Mouse (Mus musculus): ENCODE results near the gene Olfr629. TPM values are rescaled to one million over a fixed set of nuclear protein-coding genes. Genes with fewer than 3 reads are reported as not detected.
"Not testable (repeated sequence)": the region's sequence is repeated elsewhere in the genome, so short reads cannot be mapped to it uniquely, and the experiment has no call there.

Olfr629 gene
- total RNA-seq (2017) = 0.39 TPM in 1 of 3 replicates, not detected in the others

DNA sequence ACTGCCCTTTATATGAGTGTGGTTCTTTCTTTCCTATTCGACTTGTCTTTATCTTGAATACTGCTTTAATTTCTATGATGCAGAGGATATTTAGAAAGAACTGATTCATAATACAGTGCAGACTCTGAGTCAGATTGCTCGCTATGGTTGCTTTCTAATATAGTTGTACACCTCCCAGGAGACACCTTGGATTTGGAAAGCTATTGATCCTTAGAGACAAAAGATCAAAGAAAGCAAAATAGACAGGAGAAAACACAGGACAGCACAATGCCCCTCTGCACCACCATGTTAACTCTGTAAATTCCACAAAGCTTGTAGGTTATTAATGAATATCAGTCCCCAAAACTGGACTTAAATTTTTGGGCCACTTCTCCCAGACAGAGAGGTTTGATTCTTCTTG, at the start of gene Olfr629:
Olfr629 (minus strand) TSS at position 101 of the 400 bp plus-strand sequence.
- ATAC-seq (replicated peaks; ENCODE audit: insufficient number of reproducible peaks, low FRiP score, low TSS enrichment, poor library complexity, severe bottlenecking) = no peak

DNA sequence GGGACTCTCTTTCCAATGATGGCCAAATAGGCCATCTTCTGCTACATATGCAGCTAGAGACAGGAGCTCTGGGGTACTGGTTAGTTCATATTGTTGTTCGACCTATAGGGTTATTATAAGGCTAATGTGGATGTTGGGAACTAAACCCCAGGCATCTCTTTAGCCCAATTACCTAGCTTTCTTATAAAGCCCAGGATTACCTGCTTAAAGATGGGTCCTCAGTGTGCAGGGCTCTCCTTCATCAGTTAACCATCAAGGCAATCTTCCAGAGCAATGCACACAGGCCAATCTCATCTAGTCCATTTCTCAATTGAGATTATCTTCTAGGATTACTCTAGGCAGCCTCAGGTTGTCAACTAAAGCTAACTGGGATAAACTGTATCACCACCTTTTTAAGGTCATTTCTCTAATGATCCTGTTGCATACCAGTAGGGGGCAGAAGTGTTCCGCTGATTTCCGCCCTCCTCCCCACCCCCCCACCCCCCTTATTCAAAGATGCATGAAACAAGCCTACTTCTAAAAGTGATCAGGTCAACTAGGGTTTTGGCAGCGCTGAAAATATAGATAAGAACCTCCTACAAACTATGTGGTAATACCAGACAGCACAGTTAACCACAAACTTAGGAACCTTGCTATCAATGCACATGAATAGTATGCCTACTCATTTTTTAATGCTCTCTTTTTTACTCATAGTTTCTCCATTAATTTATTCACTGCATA, 48.1 kb upstream of the Olfr629 start:
- ATAC-seq (replicated peaks; ENCODE audit: insufficient number of reproducible peaks, low FRiP score, low TSS enrichment, poor library complexity, severe bottlenecking) = no peak

DNA sequence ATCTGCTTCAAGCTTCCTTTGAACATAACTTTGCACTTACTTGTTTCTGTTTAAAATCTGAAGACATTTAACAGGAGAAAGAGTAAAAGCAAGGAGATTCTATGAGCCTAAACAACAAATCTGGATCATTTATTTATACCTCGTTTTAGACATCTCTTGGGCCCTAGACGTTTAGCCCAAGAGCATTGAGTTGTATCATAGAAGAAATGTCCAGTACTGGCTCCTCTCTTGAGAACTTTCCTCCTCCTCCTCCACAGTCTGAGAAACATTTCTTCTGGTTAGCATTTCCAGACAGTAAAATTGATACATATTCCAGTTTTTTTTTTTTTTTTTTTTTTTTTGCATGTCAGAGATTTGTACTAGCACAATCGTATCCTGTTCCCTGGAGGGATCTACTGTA, 47.0 kb upstream of the Olfr629 start, which contains the start of gene Olfr67:
Olfr67 (minus strand) TSS at position 101 of the 400 bp plus-strand sequence.
- no peak for ATAC-seq (replicated peaks; ENCODE audit: insufficient number of reproducible peaks, low FRiP score, low TSS enrichment, poor library complexity, severe bottlenecking)

DNA sequence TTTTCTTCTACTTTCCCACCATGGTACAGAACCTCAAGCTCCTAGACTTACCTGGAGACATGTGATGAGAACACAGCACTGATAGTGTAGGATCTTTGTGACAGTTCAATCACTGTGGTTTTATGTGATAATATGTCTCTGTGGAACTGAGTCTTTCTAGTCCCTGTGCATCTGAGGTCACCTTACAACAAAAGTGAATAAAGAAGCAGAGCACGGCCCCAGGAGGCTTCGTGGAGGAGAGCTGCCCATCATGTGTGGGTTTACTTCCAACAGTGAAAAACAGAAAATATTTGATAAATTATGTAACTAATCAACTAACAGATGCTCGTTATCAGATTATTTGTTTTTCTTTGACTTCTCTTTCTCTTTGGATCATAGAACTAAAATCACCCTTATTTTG, 34.9 kb upstream of the Olfr629 start, which contains the start of gene Olfr68:
Olfr68 (minus strand) TSS at position 101 of the 400 bp plus-strand sequence.
- no peak for ATAC-seq (replicated peaks; ENCODE audit: insufficient number of reproducible peaks, low FRiP score, low TSS enrichment, poor library complexity, severe bottlenecking)

DNA sequence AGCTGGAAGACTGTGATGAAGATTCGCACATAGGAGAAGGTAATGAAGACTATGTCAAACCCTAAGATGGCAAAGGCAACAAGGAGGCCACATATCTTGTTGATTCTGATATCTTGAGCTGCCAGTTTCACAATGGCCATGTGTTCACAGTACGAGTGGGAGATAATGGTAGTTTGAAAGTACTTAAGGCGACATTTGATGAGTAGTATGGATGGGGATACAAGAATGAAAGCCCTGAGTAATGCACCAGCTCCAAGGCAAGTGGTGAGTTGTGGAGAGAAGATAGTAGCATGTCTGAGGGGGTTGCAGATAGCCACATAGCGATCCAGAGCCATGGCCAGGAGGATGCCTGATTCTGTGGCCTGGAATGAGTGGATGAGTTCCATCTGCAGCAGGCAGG, 32.9 kb upstream of the Olfr629 start:
- ATAC-seq (replicated peaks; ENCODE audit: insufficient number of reproducible peaks, low FRiP score, low TSS enrichment, poor library complexity, severe bottlenecking) = not testable (repeated sequence)

DNA sequence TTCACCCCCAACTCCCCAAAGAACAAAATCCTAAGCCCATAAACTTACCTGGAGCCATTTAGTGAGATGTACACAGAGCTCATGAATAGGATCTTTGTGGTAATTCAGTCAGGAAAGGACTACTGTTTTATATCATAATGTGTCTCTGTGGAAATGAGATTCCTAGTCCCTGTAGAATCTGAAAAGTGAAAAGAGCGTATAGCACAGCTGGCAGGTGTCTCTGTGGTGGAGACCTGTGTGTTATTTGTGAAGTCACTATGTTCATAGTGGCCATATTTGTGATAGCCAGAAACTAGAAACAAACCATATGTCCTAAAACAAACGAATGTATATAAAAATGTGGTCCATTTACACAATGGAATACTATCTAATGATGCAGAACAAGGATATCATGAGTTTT, 26.8 kb upstream of the Olfr629 start, which contains the start of gene Olfr69:
Olfr69 (minus strand) TSS at position 101 of the 400 bp plus-strand sequence.
- no peak for ATAC-seq (replicated peaks; ENCODE audit: insufficient number of reproducible peaks, low FRiP score, low TSS enrichment, poor library complexity, severe bottlenecking)

DNA sequence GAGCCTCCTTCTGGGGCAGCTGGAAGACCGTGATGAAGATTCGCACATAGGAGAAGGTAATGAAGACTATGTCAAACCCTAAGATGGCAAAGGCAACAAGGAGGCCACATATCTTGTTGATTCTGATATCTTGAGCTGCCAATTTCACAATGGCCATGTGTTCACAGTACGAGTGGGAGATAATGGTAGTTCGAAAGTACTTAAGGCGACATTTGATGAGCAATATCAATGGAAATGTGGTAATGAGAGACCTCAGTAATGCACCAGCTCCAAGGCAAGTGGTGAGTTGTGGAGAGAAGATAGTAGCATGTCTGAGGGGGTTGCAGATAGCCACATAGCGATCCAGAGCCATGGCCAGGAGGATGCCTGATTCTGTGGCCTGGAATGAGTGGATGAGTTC, 22.9 kb upstream of the Olfr629 start:
- ATAC-seq (replicated peaks; ENCODE audit: insufficient number of reproducible peaks, low FRiP score, low TSS enrichment, poor library complexity, severe bottlenecking) = not testable (repeated sequence)

DNA sequence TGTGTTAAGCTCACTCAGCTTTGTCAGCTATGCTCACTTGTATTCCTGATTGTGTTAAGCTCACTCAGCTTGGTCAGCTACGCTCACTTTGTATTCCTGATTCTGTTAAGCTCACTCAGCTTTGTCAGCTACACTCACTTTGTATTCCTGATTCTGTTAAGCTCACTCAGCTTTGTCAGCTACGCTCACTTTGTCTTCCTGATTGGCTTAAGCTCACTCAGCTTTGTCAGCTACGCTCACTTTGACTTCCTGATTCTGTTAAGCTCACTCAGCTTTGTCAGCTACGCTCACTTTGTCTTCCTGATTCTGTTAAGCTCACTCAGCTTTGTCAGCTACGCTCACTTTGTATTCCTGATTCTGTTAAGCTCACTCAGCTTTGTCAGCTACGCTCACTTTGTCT, 17.5 kb upstream of the Olfr629 start:
- not testable (repeated sequence) for ATAC-seq (replicated peaks; ENCODE audit: insufficient number of reproducible peaks, low FRiP score, low TSS enrichment, poor library complexity, severe bottlenecking)

DNA sequence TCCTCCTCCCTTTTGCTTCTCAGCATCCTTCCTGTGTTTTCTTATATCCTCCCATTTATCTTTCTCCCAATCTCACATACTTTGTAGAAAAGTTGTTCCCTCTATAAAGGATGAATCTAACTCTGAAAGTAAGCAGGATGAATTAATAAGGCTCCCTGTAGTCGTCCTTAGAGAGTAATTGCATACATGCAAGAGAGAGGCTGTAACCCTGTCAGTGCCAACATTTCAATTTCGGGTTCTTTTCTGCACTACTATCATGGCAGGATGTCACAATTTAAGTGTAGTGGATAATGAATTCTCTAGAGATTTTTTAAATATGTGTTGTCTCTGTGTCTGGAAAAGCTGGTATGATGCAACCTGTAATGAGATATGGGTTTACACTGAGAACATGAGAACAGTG, 12.5 kb upstream of the Olfr629 start, which contains the start of gene Olfr630:
Olfr630 (minus strand) TSS at position 101 of the 400 bp plus-strand sequence.
- ATAC-seq (replicated peaks; ENCODE audit: insufficient number of reproducible peaks, low FRiP score, low TSS enrichment, poor library complexity, severe bottlenecking) = no peak

DNA sequence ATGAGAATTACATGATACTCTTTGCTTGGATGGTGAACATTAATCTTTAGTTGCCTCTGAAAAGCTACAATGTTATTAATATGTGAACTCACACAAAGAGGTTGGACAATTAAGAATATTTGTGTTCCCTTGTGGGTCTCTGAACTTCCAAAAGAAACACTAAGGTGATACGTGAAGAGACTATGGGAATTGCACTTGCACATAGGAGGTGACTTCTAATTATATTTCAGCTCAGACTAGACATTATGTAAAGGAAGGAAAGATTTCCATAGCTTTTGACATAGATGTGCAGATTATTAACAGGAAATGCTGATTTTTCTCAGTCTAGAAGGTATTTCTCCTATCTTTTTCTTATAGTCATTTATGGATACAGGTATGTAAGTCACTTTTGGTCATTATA, 14.7 kb downstream of the Olfr629 start, which contains the start of gene Olfr628:
Olfr628 (plus strand) TSS at position 301 of the 400 bp plus-strand sequence.
- ATAC-seq (replicated peaks; ENCODE audit: insufficient number of reproducible peaks, low FRiP score, low TSS enrichment, poor library complexity, severe bottlenecking) = no peak

DNA sequence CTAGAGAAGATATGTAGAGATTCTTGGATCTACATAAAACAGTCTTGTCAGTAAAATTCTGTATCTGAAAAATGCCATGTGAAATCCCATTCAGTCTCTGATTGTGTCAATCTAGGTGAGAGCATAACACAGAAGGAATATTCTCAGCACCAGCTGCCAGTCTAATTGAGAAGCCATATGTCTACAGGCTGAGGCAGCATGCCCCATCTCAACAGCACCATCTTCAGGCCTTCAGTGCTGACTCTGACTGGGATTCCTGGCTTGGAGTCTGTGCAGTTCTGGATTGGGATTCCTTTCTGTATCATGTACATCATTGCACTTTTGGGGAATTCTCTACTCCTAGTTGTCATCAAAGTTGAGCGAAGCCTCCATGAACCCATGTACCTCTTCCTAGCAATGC, 28.3 kb downstream of the Olfr629 start:
- ATAC-seq (replicated peaks; ENCODE audit: insufficient number of reproducible peaks, low FRiP score, low TSS enrichment, poor library complexity, severe bottlenecking) = not testable (repeated sequence)

DNA sequence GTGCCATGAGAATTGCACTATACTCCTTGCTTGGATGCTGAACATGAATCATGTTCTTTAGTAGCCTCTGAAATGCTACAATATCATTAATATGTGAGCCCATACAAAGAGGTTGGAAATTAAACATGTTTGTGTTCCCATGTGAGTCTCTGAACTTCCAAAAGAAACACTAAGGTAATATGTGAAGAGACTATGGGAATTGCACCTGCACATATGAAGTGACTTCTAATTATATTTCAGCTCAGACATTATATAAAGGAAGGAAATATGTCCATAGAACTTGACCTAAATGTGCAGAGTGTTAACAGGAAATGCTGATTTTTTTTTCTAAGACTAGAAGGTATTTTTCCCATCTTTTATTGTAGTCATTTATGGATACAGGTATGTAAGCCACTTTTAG, 30.4 kb downstream of the Olfr629 start, which contains the start of gene Olfr243:
Olfr243 (plus strand) TSS at position 301 of the 400 bp plus-strand sequence.
- ATAC-seq (replicated peaks; ENCODE audit: insufficient number of reproducible peaks, low FRiP score, low TSS enrichment, poor library complexity, severe bottlenecking) = no peak

DNA sequence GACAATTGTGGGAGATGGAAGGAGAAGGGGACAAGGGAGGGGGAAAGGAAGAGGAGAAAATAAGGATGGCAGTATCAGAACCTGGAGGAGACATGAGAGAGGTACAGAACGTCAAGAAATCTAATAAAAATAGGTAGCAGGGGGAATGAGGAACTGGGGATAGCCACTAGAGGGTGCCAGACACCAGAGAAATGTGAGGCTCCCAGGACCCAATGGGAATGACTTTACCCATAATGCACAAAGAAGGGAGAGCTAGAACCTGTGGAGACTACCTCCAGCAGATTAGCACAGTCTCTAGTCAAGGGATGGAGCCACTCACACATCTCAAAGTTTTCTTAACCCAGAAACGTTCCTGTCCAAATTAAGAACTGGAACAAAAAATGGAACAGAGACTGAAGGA, 32.7 kb downstream of the Olfr629 start:
- ATAC-seq (replicated peaks; ENCODE audit: insufficient number of reproducible peaks, low FRiP score, low TSS enrichment, poor library complexity, severe bottlenecking) = no peak

DNA sequence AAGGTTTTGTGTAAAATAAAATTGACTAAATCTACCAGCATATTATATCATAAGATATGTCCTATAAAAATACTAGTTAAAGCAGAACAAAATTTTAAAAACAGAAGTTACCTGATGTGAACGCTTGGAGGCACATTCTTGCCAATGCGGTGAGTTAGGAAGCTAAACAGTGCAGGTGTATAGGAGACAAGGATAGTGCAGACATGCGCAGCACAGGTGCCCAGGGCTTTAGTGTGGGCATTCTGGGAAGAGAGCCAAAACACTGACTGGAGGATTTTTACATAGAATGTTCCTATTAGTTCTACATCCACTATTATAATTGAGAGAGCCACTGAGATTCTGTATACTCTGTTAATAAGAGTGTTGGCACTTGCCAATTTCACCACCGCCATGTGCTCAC, 45.3 kb downstream of the Olfr629 start:
- no peak for ATAC-seq (replicated peaks; ENCODE audit: insufficient number of reproducible peaks, low FRiP score, low TSS enrichment, poor library complexity, severe bottlenecking)

Other genes with a start within 250 kb of the Olfr629 start
- not detected in 3 replicates for gene Olfr609, start 246.9 kb downstream of the Olfr629 start, total RNA-seq (2017)
- not detected in 3 replicates for gene Olfr610, start 232.8 kb downstream of the Olfr629 start, total RNA-seq (2017)
- not detected in 3 replicates for gene Olfr611, start 224.1 kb downstream of the Olfr629 start, total RNA-seq (2017)
- gene Olfr612, start 202.2 kb downstream of the Olfr629 start, total RNA-seq (2017) = not detected in 3 replicates
- gene Olfr613, start 196.9 kb downstream of the Olfr629 start, total RNA-seq (2017) = not detected in 3 replicates
- gene Olfr615, start 188.9 kb downstream of the Olfr629 start, total RNA-seq (2017) = not detected in 3 replicates
- not detected in 3 replicates for gene Olfr616, start 175.8 kb downstream of the Olfr629 start, total RNA-seq (2017)
- gene Olfr617, start 171.9 kb downstream of the Olfr629 start, total RNA-seq (2017) = not detected in 3 replicates
- gene Olfr618, start 154.8 kb downstream of the Olfr629 start, total RNA-seq (2017) = not detected in 3 replicates
- not detected in 3 replicates for gene Olfr619, start 144.4 kb downstream of the Olfr629 start, total RNA-seq (2017)
- gene Olfr620, start 132.4 kb downstream of the Olfr629 start, total RNA-seq (2017) = not detected in 3 replicates
- gene Olfr622, start 102.2 kb downstream of the Olfr629 start, total RNA-seq (2017) = not detected in 3 replicates
- gene Olfr623, start 81.2 kb downstream of the Olfr629 start, total RNA-seq (2017) = not detected in 3 replicates
- not detected in 3 replicates for gene Olfr624, start 73.8 kb downstream of the Olfr629 start, total RNA-seq (2017)
- gene Olfr625-ps1, start 62.2 kb downstream of the Olfr629 start, total RNA-seq (2017) = not detected in 3 replicates
- gene Olfr243, start 30.3 kb downstream of the Olfr629 start, total RNA-seq (2017) = not detected in 3 replicates
- not detected in 3 replicates for gene Olfr628, start 14.6 kb downstream of the Olfr629 start, total RNA-seq (2017)
- not detected in 3 replicates for gene Olfr630, start 12.4 kb upstream of the Olfr629 start, total RNA-seq (2017)
- not detected in 3 replicates for gene Olfr69, start 26.7 kb upstream of the Olfr629 start, total RNA-seq (2017)
- not detected in 3 replicates for gene Olfr68, start 34.8 kb upstream of the Olfr629 start, total RNA-seq (2017)
- not detected in 3 replicates for gene Olfr67, start 46.9 kb upstream of the Olfr629 start, total RNA-seq (2017)
- gene Hbb-bt, start 69.1 kb upstream of the Olfr629 start, total RNA-seq (2017) = 142 to 1,259 TPM (median 1,026 TPM) in 3 replicates
- 710 to 7,610 TPM (median 7,195 TPM) in 3 replicates for gene Hbb-bs, start 83.2 kb upstream of the Olfr629 start, total RNA-seq (2017)
- gene Hbb-bh2, start 95.6 kb upstream of the Olfr629 start, total RNA-seq (2017) = not detected in 3 replicates
- not detected in 3 replicates for gene Hbb-bh1, start 98.2 kb upstream of the Olfr629 start, total RNA-seq (2017)
- not detected in 3 replicates for gene Hbb-y, start 108.3 kb upstream of the Olfr629 start, total RNA-seq (2017)
- not detected in 3 replicates for gene Olfr66, start 141.3 kb upstream of the Olfr629 start, total RNA-seq (2017)
- not detected in 3 replicates for gene Olfr64, start 149.5 kb upstream of the Olfr629 start, total RNA-seq (2017)
- gene Olfr65, start 158.5 kb upstream of the Olfr629 start, total RNA-seq (2017) = not detected in 3 replicates
- not detected in 3 replicates for gene Olfr631, start 183.9 kb upstream of the Olfr629 start, total RNA-seq (2017)
- gene Olfr632, start 189.4 kb upstream of the Olfr629 start, total RNA-seq (2017) = not detected in 3 replicates
- not detected in 3 replicates for gene Olfr633, start 199.5 kb upstream of the Olfr629 start, total RNA-seq (2017)
- 0.11 TPM in 1 of 3 replicates, not detected in the others for gene Olfr635, start 226.2 kb upstream of the Olfr629 start, total RNA-seq (2017)